Mouse (Mus musculus) MEL (cell line): ENCODE measurements at regions not wholly inside any gene's neighbourhood (a gene's known extent, or its start where the extent isn't known, plus 50 kb on each side); places are given as distances from the start of the nearest gene placed in this dataset.

Source experiments
- DNase-seq: peaks from one replicate; pipeline ENCODE4 v3.0.0; 2011; ENCODE audit warnings: low read depth, low spot score
- H3K27ac ChIP-seq: 2 replicates; pipeline ENCODE4 v1.5.1; 2012; ENCODE audit warnings: low read depth, mild to moderate bottlenecking, control low read depth, low read length, moderate library complexity; ENCODE audit not compliant: control insufficient read depth
- H3K27me3 ChIP-seq, 2 experiments: fragments of 150-350 bp in 1 of 2; sonication (generic) in 1 of 2; 2 replicates each; pipeline ENCODE4 v1.6.1; 2012; ENCODE audit warnings: low read length in 2 of 2, mild to moderate bottlenecking in 2 of 2, improper control_type of control experiment in 1 of 2, moderate library complexity in 1 of 2; ENCODE audit not compliant: insufficient read depth in 2 of 2, control insufficient read depth in 1 of 2
- H3K36me3 ChIP-seq, 2 experiments: 2 replicates each; pipeline ENCODE4 v1.6.1; 2012 to 2014; ENCODE audit warnings: low read length in 2 of 2, improper control_type of control experiment in 1 of 2, inconsistent platforms in 1 of 2, mild to moderate bottlenecking in 1 of 2; ENCODE audit not compliant: insufficient read depth in 2 of 2, control insufficient read depth in 1 of 2
- H3K4me1 ChIP-seq, 2 experiments: fragments of 150-350 bp in 1 of 2; sonication (generic) in 1 of 2; 2 replicates each; pipeline ENCODE4 v1.6.1; 2012; ENCODE audit warnings: low read length in 2 of 2, improper control_type of control experiment in 1 of 2, mild to moderate bottlenecking in 1 of 2; ENCODE audit not compliant: insufficient read depth in 2 of 2, control insufficient read depth in 1 of 2
- H3K4me3 ChIP-seq, 2 experiments: fragments of 150-350 bp in 1 of 2; sonication (generic) in 1 of 2; 2 replicates each; pipeline ENCODE4 v1.5.1; 2012; ENCODE audit warnings: low read depth in 2 of 2, low read length in 2 of 2, mild to moderate bottlenecking in 2 of 2, moderate library complexity in 2 of 2, control low read depth in 1 of 2, improper control_type of control experiment in 1 of 2; ENCODE audit not compliant: control insufficient read depth in 1 of 2, insufficient read depth in 1 of 2
- H3K79me2 ChIP-seq: 2 replicates; pipeline ENCODE4 v1.6.1; 2012; ENCODE audit warnings: mild to moderate bottlenecking, low read length, moderate library complexity; ENCODE audit not compliant: control insufficient read depth, poor library complexity, insufficient read depth
- H3K9ac ChIP-seq: 2 replicates; pipeline ENCODE4 v1.6.1; 2012; ENCODE audit warnings: low read depth, mild to moderate bottlenecking, control low read depth, low read length, moderate library complexity; ENCODE audit not compliant: control insufficient read depth, poor library complexity, severe bottlenecking
- H3K9me3 ChIP-seq: fragments of 150-350 bp; sonication (generic); replicated peaks from 2 replicates; pipeline ENCODE4 v1.6.1; 2012; ENCODE audit warnings: mild to moderate bottlenecking, low read length, improper control_type of control experiment, moderate library complexity; ENCODE audit not compliant: insufficient read depth
- CHD1 ChIP-seq: IDR thresholded peaks from 2 replicates; pipeline ENCODE4 v1.6.1; 2012; ENCODE audit warnings: low read depth, mild to moderate bottlenecking, inconsistent platforms, low read length, improper control_type of control experiment
- E2F4 ChIP-seq: IDR thresholded peaks from 2 replicates; pipeline ENCODE4 v1.6.1; 2011; ENCODE audit warnings: low read depth, low read length, improper control_type of control experiment, borderline replicate concordance
- ELF1 ChIP-seq: IDR thresholded peaks from 2 replicates; pipeline ENCODE4 v1.6.1; 2014; ENCODE audit warnings: low read depth, mild to moderate bottlenecking, inconsistent platforms, low read length, improper control_type of control experiment, moderate library complexity
- ETS1 ChIP-seq: IDR thresholded peaks from 2 replicates; pipeline ENCODE4 v1.6.1; 2012; ENCODE audit warnings: low read depth, mild to moderate bottlenecking, inconsistent platforms, low read length, improper control_type of control experiment, moderate library complexity
- KAT2A ChIP-seq: conservative IDR thresholded peaks from 2 replicates; pipeline ENCODE4 v1.6.1; 2012; ENCODE audit warnings: low read depth, low read length, improper control_type of control experiment, inconsistent platforms
- MAX ChIP-seq: IDR thresholded peaks from 2 replicates; pipeline ENCODE4 v1.6.1; 2011; ENCODE audit warnings: low read length, improper control_type of control experiment
- MEF2A ChIP-seq: IDR thresholded peaks from 2 replicates; pipeline ENCODE4 v1.6.1; 2014; ENCODE audit warnings: low read depth, mild to moderate bottlenecking, inconsistent platforms, low read length, improper control_type of control experiment; ENCODE audit not compliant: poor library complexity, insufficient replicate concordance, severe bottlenecking; ENCODE audit errors: extremely low read depth
- MXI1 ChIP-seq: IDR thresholded peaks from 2 replicates; pipeline ENCODE4 v1.6.1; 2011; ENCODE audit warnings: mild to moderate bottlenecking, low read depth, low read length, improper control_type of control experiment
- NELFE ChIP-seq: IDR thresholded peaks from 2 replicates; pipeline ENCODE4 v1.6.1; 2011; ENCODE audit warnings: low read depth, low read length, improper control_type of control experiment
- NRF1 ChIP-seq: IDR thresholded peaks from 2 replicates; pipeline ENCODE4 v1.6.1; 2014; ENCODE audit warnings: low read depth, mild to moderate bottlenecking, inconsistent platforms, low read length, improper control_type of control experiment, moderate library complexity; ENCODE audit not compliant: poor library complexity, insufficient read depth, severe bottlenecking
- POLR2A ChIP-seq, 2 experiments: IDR thresholded peaks; 2 replicates each; pipeline ENCODE4 v1.6.1; 2011 to 2012; ENCODE audit warnings: low read length in 2 of 2, mild to moderate bottlenecking in 2 of 2, control low read depth in 1 of 2, improper control_type of control experiment in 1 of 2, low read depth in 1 of 2, moderate library complexity in 1 of 2; ENCODE audit not compliant: control insufficient read depth in 1 of 2, insufficient read depth in 1 of 2, poor library complexity in 1 of 2
- POLR2AphosphoS2 ChIP-seq: IDR thresholded peaks from 2 replicates; pipeline ENCODE4 v1.6.1; 2011; ENCODE audit warnings: low read length, improper control_type of control experiment
- RAD21 ChIP-seq: IDR thresholded peaks from 2 replicates; pipeline ENCODE4 v1.6.1; 2011; ENCODE audit warnings: mild to moderate bottlenecking, low read depth, low read length, improper control_type of control experiment
- SMC3 ChIP-seq: IDR thresholded peaks from 2 replicates; pipeline ENCODE4 v1.6.1; 2011; ENCODE audit warnings: low read depth, low read length, improper control_type of control experiment
- UBTF ChIP-seq: IDR thresholded peaks from 2 replicates; pipeline ENCODE4 v1.6.1; 2012; ENCODE audit warnings: low read depth, mild to moderate bottlenecking, inconsistent platforms, low read length, improper control_type of control experiment, moderate library complexity, borderline replicate concordance; ENCODE audit not compliant: insufficient read depth
- USF1 ChIP-seq: IDR thresholded peaks from 2 replicates; pipeline ENCODE4 v1.6.1; 2014; ENCODE audit warnings: low read depth, mild to moderate bottlenecking, inconsistent platforms, low read length, improper control_type of control experiment, moderate library complexity
- ZC3H11A ChIP-seq: IDR thresholded peaks from 2 replicates; pipeline ENCODE4 v1.6.1; 2012; ENCODE audit warnings: low read depth, mild to moderate bottlenecking, inconsistent platforms, low read length, improper control_type of control experiment

DNA sequence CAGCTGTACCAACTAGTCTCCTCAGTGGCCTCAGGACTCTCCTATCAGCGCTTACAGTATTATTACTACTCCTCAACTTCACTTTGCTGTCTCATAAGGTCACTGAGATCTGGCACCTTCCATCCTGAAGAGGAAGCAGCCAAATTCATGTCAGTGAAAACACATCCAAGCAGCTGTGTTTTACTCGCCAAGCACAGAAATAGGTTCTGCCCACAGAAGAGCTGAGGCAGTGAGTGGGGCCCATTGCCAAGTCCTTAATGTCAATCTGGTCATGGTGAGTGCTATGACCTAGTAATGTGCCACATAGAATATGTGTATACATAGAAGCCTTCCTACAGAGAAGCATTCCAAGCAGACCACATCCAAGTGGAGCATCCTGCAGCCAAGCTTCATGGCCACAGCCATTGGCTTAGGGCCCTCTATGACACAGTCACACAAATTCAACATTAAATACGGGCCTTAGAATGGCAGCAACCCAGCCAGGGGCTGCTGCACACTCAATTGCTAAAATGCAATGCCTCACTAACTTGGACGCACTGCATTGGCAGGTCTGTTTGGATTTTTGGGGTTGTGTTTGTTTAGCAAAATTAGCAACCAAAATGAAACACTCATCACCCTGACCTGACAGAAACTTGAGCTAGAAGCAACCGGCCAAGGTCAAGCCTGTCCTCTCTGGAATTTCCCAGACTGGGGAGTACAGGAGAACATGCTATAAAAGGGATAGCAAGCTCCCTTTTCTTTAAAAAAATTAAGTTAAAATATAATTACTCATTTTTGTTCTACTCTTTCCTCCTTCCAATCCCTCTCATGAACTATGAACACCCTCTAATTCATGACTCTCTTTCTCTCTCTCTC lies 195.7 kb upstream of the Vstm2b start:
- Histone ChIP-seq H3K27ac (no peak overlapping the region), H3K79me2 (no peaks in the 10 kb centered on the region), H3K9ac (no peak overlapping the region), H3K4me1 (no peaks in the 10 kb centered on the region), H3K36me3 (no peaks in the 10 kb centered on the region), H3K9me3 (no peaks in the 10 kb centered on the region), H3K4me3 (no peak overlapping the region), H3K27me3 (no peaks in the 10 kb centered on the region)
- no peak for DNase-seq
- no peak for TF ChIP-seq ELF1
- TF ChIP-seq E2F4: no peak
- no peak for TF ChIP-seq ETS1
- no peak for TF ChIP-seq UBTF
- no peak for TF ChIP-seq MAX
- TF ChIP-seq MXI1: no peak
- no peak for TF ChIP-seq POLR2AphosphoS2
- TF ChIP-seq POLR2A (IDR thresholded peaks at IDR 0.05; ENCODE audit: control insufficient read depth in 1 of 2, insufficient read depth in 1 of 2, low read depth in 1 of 2, low read length in 2 of 2, poor library complexity in 1 of 2): no peak
- no peak for TF ChIP-seq KAT2A
- TF ChIP-seq NELFE: no peak

DNA sequence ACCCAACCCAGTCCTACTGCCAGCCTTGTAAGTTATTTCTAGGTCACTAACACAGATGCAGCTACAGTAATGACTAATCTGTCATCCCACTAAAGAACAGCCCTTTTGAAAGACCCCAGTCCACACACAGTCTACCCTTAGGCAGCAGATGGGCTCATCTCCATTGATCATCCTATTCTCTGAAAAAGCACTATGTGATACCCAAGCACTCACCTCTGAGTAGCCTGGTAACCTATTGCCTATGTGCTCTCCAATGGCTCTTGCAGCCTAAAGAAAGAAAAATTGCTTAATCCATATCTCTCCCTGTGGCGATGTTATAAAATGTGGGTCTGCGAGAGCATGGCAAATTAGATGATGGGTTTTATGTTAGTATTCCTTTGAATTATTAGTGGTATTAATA lies 189.9 kb upstream of the Vstm2b start:
- no peak for DNase-seq
- H3K79me2 ChIP-seq: no peaks in the 10 kb centered on the region
- no peaks in the 10 kb centered on the region for H3K36me3 ChIP-seq
- H3K27ac ChIP-seq: no peak overlapping the region
- H3K4me1 ChIP-seq: no peaks in the 10 kb centered on the region
- no peak overlapping the region for H3K4me3 ChIP-seq
- H3K27me3 ChIP-seq: no peaks in the 10 kb centered on the region
- no peaks in the 10 kb centered on the region for H3K9me3 ChIP-seq
- TF ChIP-seq ZC3H11A (no peak), MEF2A (no peak), UBTF (no peak)
- H3K9ac ChIP-seq: no peak overlapping the region

DNA sequence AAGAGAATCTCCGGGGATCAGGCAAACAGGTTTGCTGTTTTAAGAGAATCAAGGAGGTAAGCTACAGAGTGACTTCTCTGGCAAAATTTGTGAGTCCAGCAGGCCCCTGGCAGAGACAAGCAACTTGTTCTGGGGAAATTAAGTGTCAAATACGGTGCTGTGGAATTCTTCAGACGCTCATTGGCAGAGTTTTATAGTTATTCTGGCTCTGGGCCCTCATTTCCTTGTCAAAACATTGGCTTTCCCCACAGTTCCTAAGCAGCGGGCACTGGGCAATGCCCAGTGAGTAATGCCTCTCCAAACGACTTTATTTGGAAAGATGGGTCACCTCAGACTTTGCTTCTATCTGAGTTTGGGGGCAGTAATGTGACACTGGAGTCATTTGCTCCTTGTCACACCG lies 180.1 kb upstream of the Vstm2b start:
- no peaks in the 10 kb centered on the region for H3K27me3 ChIP-seq
- no peak overlapping the region for H3K27ac ChIP-seq
- no peaks in the 10 kb centered on the region for H3K9me3 ChIP-seq
- no peak for DNase-seq
- no peak for TF ChIP-seq KAT2A
- TF ChIP-seq MXI1: no peak
- no peak for TF ChIP-seq E2F4
- TF ChIP-seq POLR2AphosphoS2: no peak
- TF ChIP-seq RAD21: no peak
- TF ChIP-seq SMC3: no peak
- no peak for TF ChIP-seq CHD1
- TF ChIP-seq ETS1: no peak
- no peak for TF ChIP-seq NRF1
- no peak for TF ChIP-seq NELFE
- TF ChIP-seq USF1: no peak
- H3K4me1 ChIP-seq: no peaks in the 10 kb centered on the region
- H3K9ac ChIP-seq: no peak overlapping the region
- no peaks in the 10 kb centered on the region for H3K79me2 ChIP-seq
- H3K4me3 ChIP-seq: no peak overlapping the region
- H3K36me3 ChIP-seq: no peaks in the 10 kb centered on the region
